Mouse (Mus musculus): ENCODE measurements at regions not wholly inside any gene's neighbourhood (a gene's known extent, or its start where the extent isn't known, plus 50 kb on each side); places are given as distances from the start of the nearest gene placed in this dataset.

GRCm38 (mm10) chr6:36645415-36645814 lies 164.6 kb downstream of the Ptn start:
- DNase-seq, result no peak

- DNase-seq, result peak; percentile 2
These were observed 165.1 kb downstream of the Ptn start for GRCm38 (mm10) chr6:36644880-36645279.

- DNase-seq, result no peak
These were observed 173.0 kb downstream of the Ptn start for GRCm38 (mm10) chr6:36637031-36637430.

GRCm38 (mm10) chr6:36627648-36628047 lies 182.4 kb downstream of the Ptn start:
- no peak for DNase-seq

- no peak for DNase-seq
These were observed 201.6 kb downstream of the Ptn start for GRCm38 (mm10) chr6:36608281-36608970.

GRCm38 (mm10) chr6:36605578-36606205 lies 204.3 kb downstream of the Ptn start:
- no peak for DNase-seq

GRCm38 (mm10) chr6:36604802-36605201 lies 205.2 kb downstream of the Ptn start:
- DNase-seq, result no peak

GRCm38 (mm10) chr6:36596574-36596973 lies 208.7 kb downstream of the Chrm2 start:
- DNase-seq, result no peak

- no peak for DNase-seq
These were observed 203.2 kb downstream of the Chrm2 start for GRCm38 (mm10) chr6:36590881-36591630.

GRCm38 (mm10) chr6:36581043-36581442 lies 193.2 kb downstream of the Chrm2 start:
- DNase-seq, result no peak
